Mouse (Mus musculus) limb, embryonic 14.5 days (tissue): ENCODE measurements around the gene Man2c1. TPM values are rescaled to one million over a fixed set of nuclear protein-coding genes. Genes with fewer than 3 reads are reported as not detected.

Experiments used
- ATAC-seq: fragments of 200-750 bp; cut with Nextera tagmentation; 2 replicates; pipeline ENCODE4 v1.8.0; 2017; ENCODE audit warnings: low read depth, moderate number of reproducible peaks, moderate TSS enrichment; ENCODE audit not compliant: low FRiP score
- DNase-seq: peaks from one replicate; pipeline ENCODE4 v3.0.0-alpha.2; 2015; ENCODE audit warnings: low spot score
- H3K27ac ChIP-seq: fragments of 300-500 bp; sonication (generic); replicated peaks from 2 replicates; pipeline ENCODE4 v1.5.1; 2014; ENCODE audit warnings: low read depth, mild to moderate bottlenecking, low read length, moderate library complexity, mixed read lengths
- H3K27me3 ChIP-seq: fragments of 300-500 bp; sonication (generic); 2 replicates; pipeline ENCODE4 v1.6.1; 2014; ENCODE audit warnings: low read length, mixed read lengths; ENCODE audit not compliant: control insufficient read depth, insufficient read depth
- H3K36me3 ChIP-seq: fragments of 300-500 bp; sonication (generic); 2 replicates; pipeline ENCODE4 v1.6.1; 2014; ENCODE audit warnings: mild to moderate bottlenecking, low read length, moderate library complexity, mixed read lengths; ENCODE audit not compliant: control insufficient read depth, insufficient read depth
- H3K4me1 ChIP-seq: fragments of 300-500 bp; sonication (generic); 2 replicates; pipeline ENCODE4 v1.6.1; 2014; ENCODE audit warnings: antibody characterized with exemption, low read length, mixed read lengths; ENCODE audit not compliant: control insufficient read depth, insufficient read depth
- H3K4me2 ChIP-seq: fragments of 300-500 bp; sonication (generic); replicated peaks from 2 replicates; pipeline ENCODE4 v1.6.1; 2014; ENCODE audit warnings: low read depth, mild to moderate bottlenecking, low read length, moderate library complexity; ENCODE audit not compliant: severe bottlenecking
- H3K4me3 ChIP-seq: fragments of 300-500 bp; sonication (generic); replicated peaks from 2 replicates; pipeline ENCODE4 v1.5.1; 2014; ENCODE audit warnings: low read length
- H3K9ac ChIP-seq: fragments of 300-500 bp; sonication (generic); 2 replicates; pipeline ENCODE4 v1.6.1; 2014; ENCODE audit warnings: mild to moderate bottlenecking, low read depth, low read length, moderate library complexity; ENCODE audit not compliant: severe bottlenecking
- H3K9me3 ChIP-seq: fragments of 300-500 bp; sonication (generic); 2 replicates; pipeline ENCODE4 v1.6.1; 2016; ENCODE audit warnings: low read length; ENCODE audit not compliant: control insufficient read depth
- POLR2A ChIP-seq: fragments of 200-500 bp; IDR thresholded peaks from 2 replicates; pipeline ENCODE4 v1.8.0; 2012; ENCODE audit warnings: inconsistent platforms, mild to moderate bottlenecking, moderate library complexity, borderline replicate concordance; ENCODE audit not compliant: insufficient read depth, insufficient read length; ENCODE audit errors: extremely low read depth
- WGBS: fragments of 180-500 bp; shearing (Covaris S2); extraction: QIAGEN DNeasy Blood & Tissue Kit; methylation state at CpG from one replicate; pipeline ENCODE4 v1.1.7; 2014; 5-methylcytosine and 5-hydroxymethylcytosine counted together
- polyA plus RNA-seq, 2 experiments: library from polyadenylated mRNA; depleted of rRNA in 1 of 2; stranded (reverse) in 1 of 2; unstranded in 1 of 2; fragments of >200 nt; fragmentation: Nextera tagmentation in 1 of 2; extraction: Ambion mirVana in 1 of 2; gene quantifications; 2 replicates each; pipeline versions ENCODE4 v1.2.1 to v1.2.3; 2012 to 2014

Gene Man2c1
- polyA plus RNA-seq, 2 experiments, result 41.3 to 177 TPM

- ATAC-seq (peak; percentile 94), DNase-seq (peak; percentile 97)
- Histone ChIP-seq H3K4me2 (peak within 1 kb of the TSS; percentile 96), H3K27ac (no peak within 1 kb of the TSS), H3K4me3 (peak within 1 kb of the TSS; percentile 72), H3K36me3 (peaks cover 8% of the 10 kb centered on the region), H3K27me3 (no peaks in the 10 kb centered on the region), H3K9ac (peak within 1 kb of the TSS; percentile 69), H3K9me3 (no peaks in the 10 kb centered on the region), H3K4me1 (peaks cover 7% of the 10 kb centered on the region)
- TF ChIP-seq POLR2A, result no peak
- 0% methylated on average over 24 of the region's 24 CpGs for WGBS
Observed at GRCm38 (mm10) chr9:57158013-57158470, 27.6 kb downstream of the Man2c1 start, which contains the start of gene Commd4. Gene Commd4 (minus strand): TSS chr9:57158331.

DNA sequence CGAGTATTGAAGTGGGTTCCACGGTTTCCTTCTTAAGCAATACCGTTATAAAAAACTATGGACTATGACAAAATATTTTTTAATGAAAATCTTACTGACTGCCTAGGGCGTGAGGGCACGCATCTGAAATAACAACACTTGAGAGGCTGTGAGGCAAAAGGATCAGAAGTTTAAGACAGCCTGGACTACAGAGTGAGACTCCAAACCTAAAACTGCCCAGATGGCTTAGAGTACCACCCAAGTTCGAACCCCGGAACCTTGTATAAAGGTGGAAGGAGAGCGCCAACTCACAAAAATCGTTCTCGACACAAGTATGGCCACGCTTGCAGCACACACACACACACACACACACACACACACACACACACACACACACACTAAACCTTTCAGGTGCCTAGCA, 28.0 kb downstream of the Man2c1 start:
- no peaks in the 10 kb centered on the region for H3K9me3 ChIP-seq
- DNase-seq (no peak), ATAC-seq (peak; percentile 21; the same call in 1 of the 2 replicates)
- H3K4me1 ChIP-seq, result peaks cover 7% of the 10 kb centered on the region
- TF ChIP-seq POLR2A, result no peak
- H3K4me2 ChIP-seq, result peak overlapping the region; percentile 96
- H3K36me3 ChIP-seq, result peaks cover 8% of the 10 kb centered on the region
- no peaks in the 10 kb centered on the region for H3K27me3 ChIP-seq
- 41% methylated on average over 11 of the region's 11 CpGs for WGBS
- peak overlapping the region; percentile 40; the same call in 1 of the 2 replicates for H3K9ac ChIP-seq
- peak overlapping the region; percentile 72 for H3K4me3 ChIP-seq
- no peak overlapping the region for H3K27ac ChIP-seq

DNA sequence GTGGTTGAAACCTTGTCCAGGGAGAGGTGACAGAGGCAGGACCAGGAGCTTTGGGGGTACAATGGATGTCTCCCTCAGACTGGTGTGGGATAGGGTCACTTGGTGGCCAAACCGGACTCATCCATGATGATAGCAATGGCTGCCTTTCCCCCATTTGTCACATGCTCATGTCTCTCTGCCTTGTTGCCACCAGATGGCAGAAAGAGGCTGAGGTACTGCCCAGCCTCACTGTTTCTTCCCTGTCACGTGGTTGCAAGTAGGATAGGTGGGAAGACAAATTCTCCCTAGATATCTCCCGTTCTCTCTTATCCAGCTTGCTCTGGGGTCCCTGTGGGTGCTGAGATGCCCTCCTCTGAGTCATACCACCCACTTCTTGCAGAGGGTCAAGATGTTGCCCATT, 32.0 kb downstream of the Man2c1 start:
- ATAC-seq, result no peak
- WGBS, result 19% methylated on average over 3 of the region's 3 CpGs
- no peak for DNase-seq
- no peaks in the 10 kb centered on the region for H3K27me3 ChIP-seq
- H3K4me1 ChIP-seq, result peaks cover 3% of the 10 kb centered on the region
- H3K9ac ChIP-seq, result no peak overlapping the region
- H3K27ac ChIP-seq, result no peak overlapping the region
- TF ChIP-seq POLR2A, result no peak
- no peaks in the 10 kb centered on the region for H3K9me3 ChIP-seq
- H3K36me3 ChIP-seq, result no peaks in the 10 kb centered on the region
- no peak overlapping the region for H3K4me2 ChIP-seq
- no peak overlapping the region for H3K4me3 ChIP-seq

GRCm38 (mm10) chr9:57163137-57163536, 32.6 kb downstream of the Man2c1 start:
- no peak for DNase-seq
- no peaks in the 10 kb centered on the region for H3K4me1 ChIP-seq
- no peaks in the 10 kb centered on the region for H3K36me3 ChIP-seq
- 39% methylated on average over 2 of the region's 2 CpGs for WGBS
- no peak for ATAC-seq
- H3K4me2 ChIP-seq, result no peak overlapping the region
- no peak overlapping the region for H3K27ac ChIP-seq
- no peak overlapping the region for H3K9ac ChIP-seq
- no peak for TF ChIP-seq POLR2A
- no peaks in the 10 kb centered on the region for H3K9me3 ChIP-seq
- H3K27me3 ChIP-seq, result no peaks in the 10 kb centered on the region
- H3K4me3 ChIP-seq, result no peak overlapping the region

- TF ChIP-seq POLR2A, result no peak
- ATAC-seq (no peak), DNase-seq (no peak)
- Histone ChIP-seq H3K27me3 (no peaks in the 10 kb centered on the region), H3K4me3 (no peak overlapping the region), H3K27ac (no peak overlapping the region), H3K4me2 (no peak overlapping the region), H3K9me3 (no peaks in the 10 kb centered on the region), H3K36me3 (no peaks in the 10 kb centered on the region), H3K4me1 (no peaks in the 10 kb centered on the region), H3K9ac (no peak overlapping the region)
- 86% methylated on average over 2 of the region's 2 CpGs for WGBS
Observed at GRCm38 (mm10) chr9:57166173-57166572, 35.7 kb downstream of the Man2c1 start.

DNA sequence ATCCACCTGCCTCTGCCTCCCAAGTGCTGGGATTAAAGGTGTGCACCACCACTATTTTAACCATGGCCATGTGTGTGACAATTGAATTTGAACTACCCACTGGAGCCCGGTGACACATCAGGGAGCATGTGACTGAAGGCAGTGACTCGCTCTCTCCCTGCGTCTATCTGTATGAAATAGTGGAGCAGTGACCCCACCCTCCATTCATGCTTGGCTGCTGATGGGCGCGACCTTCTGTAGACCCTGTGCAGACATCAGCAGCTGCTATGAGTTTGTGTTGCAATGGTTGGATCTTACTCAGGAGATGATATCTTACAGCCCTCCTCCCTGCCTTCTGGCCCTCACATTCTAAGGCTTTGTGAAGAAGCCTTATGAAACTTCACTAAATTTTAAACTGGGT, 37.9 kb downstream of the Man2c1 start:
- TF ChIP-seq POLR2A, result no peak
- no peak overlapping the region for H3K4me3 ChIP-seq
- WGBS, result 79% methylated on average over 5 of the region's 5 CpGs
- no peak for ATAC-seq
- H3K27me3 ChIP-seq, result no peaks in the 10 kb centered on the region
- no peak for DNase-seq
- H3K9ac ChIP-seq, result no peak overlapping the region
- H3K9me3 ChIP-seq, result no peaks in the 10 kb centered on the region
- no peaks in the 10 kb centered on the region for H3K36me3 ChIP-seq
- no peaks in the 10 kb centered on the region for H3K4me1 ChIP-seq
- H3K27ac ChIP-seq, result no peak overlapping the region
- no peak overlapping the region for H3K4me2 ChIP-seq

Other genes starting within 250 kb of the Man2c1 start
- gene Snx33, start 202.3 kb upstream of the Man2c1 start, polyA plus RNA-seq (2012; rRNA removed), result 11.4 and 12.8 TPM in 2 replicates
- 8.1 and 11.2 TPM in 2 replicates for gene Snx33, start 202.3 kb upstream of the Man2c1 start, polyA plus RNA-seq (2014; fragmentation: Nextera tagmentation; extraction: Ambion mirVana)
- gene Imp3, start 193.2 kb upstream of the Man2c1 start, polyA plus RNA-seq (2012; rRNA removed), result 165 and 193 TPM in 2 replicates
- 88.8 and 95.2 TPM in 2 replicates for gene Imp3, start 193.2 kb upstream of the Man2c1 start, polyA plus RNA-seq (2014; fragmentation: Nextera tagmentation; extraction: Ambion mirVana)
- 14.5 and 15.9 TPM in 2 replicates for gene Snupn, start 179.8 kb upstream of the Man2c1 start, polyA plus RNA-seq (2012; rRNA removed)
- 24.2 and 27.0 TPM in 2 replicates for gene Snupn, start 179.8 kb upstream of the Man2c1 start, polyA plus RNA-seq (2014; fragmentation: Nextera tagmentation; extraction: Ambion mirVana)
- gene Ptpn9, start 135.8 kb upstream of the Man2c1 start, polyA plus RNA-seq (2012; rRNA removed), result 41.8 and 48.4 TPM in 2 replicates
- gene Ptpn9, start 135.8 kb upstream of the Man2c1 start, polyA plus RNA-seq (2014; fragmentation: Nextera tagmentation; extraction: Ambion mirVana), result 38.3 and 43.7 TPM in 2 replicates
- 77.0 and 121 TPM in 2 replicates for gene Sin3a, start 58.6 kb upstream of the Man2c1 start, polyA plus RNA-seq (2012; rRNA removed)
- 35.7 and 39.0 TPM in 2 replicates for gene Sin3a, start 58.6 kb upstream of the Man2c1 start, polyA plus RNA-seq (2014; fragmentation: Nextera tagmentation; extraction: Ambion mirVana)
- 13.5 and 15.4 TPM in 2 replicates for gene Neil1, start 17.6 kb downstream of the Man2c1 start, polyA plus RNA-seq (2012; rRNA removed)
- 5.4 and 7.5 TPM in 2 replicates for gene Neil1, start 17.6 kb downstream of the Man2c1 start, polyA plus RNA-seq (2014; fragmentation: Nextera tagmentation; extraction: Ambion mirVana)
- 125 and 147 TPM in 2 replicates for gene Commd4, start 27.6 kb downstream of the Man2c1 start, polyA plus RNA-seq (2012; rRNA removed)
- 93.2 and 95.2 TPM in 2 replicates for gene Commd4, start 27.6 kb downstream of the Man2c1 start, polyA plus RNA-seq (2014; fragmentation: Nextera tagmentation; extraction: Ambion mirVana)
- not detected in 2 replicates for gene Trcg1, start 105.9 kb downstream of the Man2c1 start, polyA plus RNA-seq (2012; rRNA removed)
- not detected in 2 replicates for gene Trcg1, start 105.9 kb downstream of the Man2c1 start, polyA plus RNA-seq (2014; fragmentation: Nextera tagmentation; extraction: Ambion mirVana)
- gene 1700017B05Rik, start 131.9 kb downstream of the Man2c1 start, polyA plus RNA-seq (2012; rRNA removed), result 11.1 and 12.5 TPM in 2 replicates
- 18.0 and 18.8 TPM in 2 replicates for gene 1700017B05Rik, start 131.9 kb downstream of the Man2c1 start, polyA plus RNA-seq (2014; fragmentation: Nextera tagmentation; extraction: Ambion mirVana)